In genomic region chr2:179562350-179562749, GRCm38 (mm10) we compare ENCODE assay signal across 17 mouse cellular contexts.
"Had no signal": no experiment of that assay in that cellular context is flagged by ENCODE, and none has a peak within 500 bp of the region (broad histone marks: within the 10 kb centered on the region; RNA-seq: fewer than 3 reads in every experiment).

No protein-coding gene starts in this region.

- H3K9me3 ChIP-seq: lung, embryonic 15.5 days; midbrain, embryonic 12.5 days; midbrain, embryonic 15.5 days; neural tube, embryonic 12.5 days; stomach, embryonic 15.5 days had no signal

- H3K4me2 ChIP-seq: lung, embryonic 15.5 days; midbrain, embryonic 12.5 days; midbrain, embryonic 15.5 days; neural tube, embryonic 12.5 days; stomach, embryonic 15.5 days had no signal

- ATAC-seq: liver, postnatal 0 days; lung, postnatal 0 days; midbrain, embryonic 15.5 days had no signal

- DNase-seq: liver, postnatal 0 days; lung, adult 2 months; lung, postnatal 14 days; lung, postnatal 36 days; right cerebral cortex, postnatal 14 days; thymus, adult 2 months; thymus, postnatal 25 days; thymus, postnatal 4 days had no signal

- H3K27me3 ChIP-seq: lung, embryonic 15.5 days; megakaryocyte, embryonic 14.5 days; midbrain, embryonic 15.5 days; neural tube, embryonic 12.5 days; stomach, embryonic 15.5 days had no signal

- H3K9ac ChIP-seq: liver, postnatal 0 days; lung, embryonic 15.5 days; midbrain, embryonic 12.5 days; midbrain, embryonic 15.5 days; neural tube, embryonic 12.5 days; stomach, embryonic 15.5 days had no signal

- H3K4me1 ChIP-seq: lung, embryonic 15.5 days; megakaryocyte, embryonic 14.5 days; stomach, embryonic 15.5 days had no signal

- H3K36me3 ChIP-seq: lung, embryonic 15.5 days; midbrain, embryonic 12.5 days; midbrain, embryonic 15.5 days; neural tube, embryonic 12.5 days; stomach, embryonic 15.5 days had no signal

- H3K4me3 ChIP-seq: lung, embryonic 15.5 days; megakaryocyte, embryonic 14.5 days; midbrain, embryonic 12.5 days; midbrain, embryonic 15.5 days; neural tube, embryonic 12.5 days; stomach, embryonic 15.5 days had no signal

- H3K27ac ChIP-seq: lung, embryonic 15.5 days; macrophage; midbrain, embryonic 12.5 days; midbrain, embryonic 15.5 days; neural tube, embryonic 12.5 days; stomach, embryonic 15.5 days; stomach, postnatal 0 days had no signal
